Mouse (Mus musculus) kidney, adult 2 months (tissue): ENCODE measurements around the gene Gm5678.

Source experiments
- CTCF ChIP-seq: fragments of 200-500 bp; conservative IDR thresholded peaks from 2 replicates; pipeline ENCODE4 v1.5.1; 2011; ENCODE audit warnings: low read depth, mild to moderate bottlenecking, control low read depth, low read length, moderate library complexity, mixed read lengths; ENCODE audit not compliant: insufficient read depth, insufficient read length
- POLR2A ChIP-seq: fragments of 200-500 bp; IDR thresholded peaks from one replicate; pipeline ENCODE4 v1.6.1; 2011; ENCODE audit warnings: low read depth, low read length, control low read depth

DNA sequence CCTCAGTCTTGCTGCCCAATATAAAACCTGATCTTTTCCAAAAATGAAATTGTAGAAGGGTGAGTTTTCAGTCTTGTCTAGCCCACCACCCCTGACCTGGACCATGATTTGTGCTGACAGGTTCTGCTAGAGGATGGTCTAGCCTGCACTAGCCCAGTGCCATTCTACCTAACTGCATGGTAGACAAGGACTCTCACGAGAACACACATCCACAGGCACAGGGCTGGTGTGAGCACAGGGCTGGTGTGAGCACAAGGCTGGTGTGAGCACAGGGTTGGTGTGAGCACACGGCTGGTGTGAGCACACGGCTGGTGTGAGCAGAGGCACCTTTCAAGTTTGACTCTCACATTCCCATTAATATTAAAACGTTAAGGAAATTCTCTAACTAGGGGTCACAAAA lies 3.2 kb upstream of the Gm5678 start:
- TF ChIP-seq CTCF (no peak), POLR2A (no peak)
